ENCODE assay signal across 16 mouse cellular contexts in the genomic region with DNA sequence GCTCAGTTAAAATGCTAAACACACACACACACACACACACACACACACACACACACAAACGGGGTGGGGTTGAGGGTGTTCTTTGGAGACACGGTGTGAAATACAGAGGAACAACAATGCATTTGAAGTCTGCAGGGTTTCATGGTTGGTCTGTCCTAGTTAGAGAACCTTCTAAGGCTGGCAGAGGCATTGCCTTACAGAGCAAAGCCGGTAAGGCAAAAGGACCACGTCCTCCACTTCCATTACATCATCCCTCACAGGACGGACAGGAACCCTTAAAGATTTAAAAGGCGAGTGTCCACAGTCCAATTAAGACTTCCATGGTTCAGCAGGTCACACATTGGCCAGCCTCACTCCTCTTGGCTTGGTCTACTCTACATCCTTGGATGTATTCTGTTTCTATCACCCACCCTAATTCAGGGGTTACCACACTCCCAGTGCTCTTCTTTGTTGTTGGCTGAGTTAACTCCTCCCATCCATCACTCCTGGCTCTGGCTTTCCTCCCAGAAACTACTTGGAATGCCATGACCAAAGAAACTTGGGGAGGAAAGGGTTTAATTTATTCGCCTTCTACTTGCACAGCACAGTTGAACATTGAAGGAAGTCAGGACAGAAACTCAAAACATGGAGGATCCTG.
DNase-seq lines count a peak whose midpoint lies in the region; ATAC-seq and TF ChIP-seq lines count a peak whose summit lies in the region.
"Had no signal": no experiment of that assay in that cellular context is flagged by ENCODE, and none has a peak within 500 bp of the region (broad histone marks: within the 10 kb centered on the region; RNA-seq: fewer than 3 reads in every experiment).

No protein-coding gene starts in this region.

- H3K4me3 ChIP-seq in hindbrain, embryonic 13.5 days, result no peak overlapping the region
- H3K4me3 ChIP-seq in hindbrain, embryonic 11.5 days (ENCODE audit: low read depth, low read length), result no peak overlapping the region
- H3K4me3 ChIP-seq in midbrain, postnatal 0 days (ENCODE audit: low read depth, low read length), result no peak overlapping the region
- no peak overlapping the region for H3K4me3 ChIP-seq in midbrain, embryonic 10.5 days
- no peak overlapping the region for H3K4me3 ChIP-seq in forebrain, postnatal 0 days (ENCODE audit: low read depth, low read length)
- no peak overlapping the region for H3K4me3 ChIP-seq in neural tube, embryonic 15.5 days (replicated peaks)
- H3K4me3 ChIP-seq: lung, embryonic 15.5 days; megakaryocyte, embryonic 14.5 days had no signal

- peaks cover 22% of the 10 kb centered on the region for H3K4me1 ChIP-seq in hindbrain, embryonic 13.5 days (replicated peaks)
- H3K4me1 ChIP-seq in hindbrain, embryonic 11.5 days (replicated peaks; ENCODE audit: control insufficient read depth, insufficient read depth, low read length), result no peaks in the 10 kb centered on the region
- no peaks in the 10 kb centered on the region for H3K4me1 ChIP-seq in midbrain, postnatal 0 days (ENCODE audit: insufficient read depth, low read length)
- peaks cover 14% of the 10 kb centered on the region for H3K4me1 ChIP-seq in midbrain, embryonic 10.5 days
- no peaks in the 10 kb centered on the region for H3K4me1 ChIP-seq in forebrain, postnatal 0 days (ENCODE audit: insufficient read depth)
- 0 out of 2 replicates have a peak, but pooled peaks cover 9% of the 10 kb centered on the region for H3K4me1 ChIP-seq in neural tube, embryonic 15.5 days
- H3K4me1 ChIP-seq: lung, embryonic 15.5 days; megakaryocyte, embryonic 14.5 days had no signal

- ATAC-seq in hindbrain, embryonic 13.5 days (ENCODE audit: low FRiP score), result peak; percentile 64; the same call in 1 of the 2 replicates
- ATAC-seq in hindbrain, embryonic 11.5 days (ENCODE audit: low FRiP score), result no peak
- ATAC-seq in midbrain, postnatal 0 days (ENCODE audit: low FRiP score), result no peak
- ATAC-seq in forebrain, postnatal 0 days, result peak; percentile 74
- peak; percentile 68 for ATAC-seq in neural tube, embryonic 15.5 days (ENCODE audit: low FRiP score)

- 69% methylated on average over 7 of the region's 7 CpGs for WGBS in hindbrain, embryonic 13.5 days
- 85% methylated on average over 7 of the region's 7 CpGs for WGBS in hindbrain, embryonic 11.5 days
- WGBS in midbrain, postnatal 0 days, result 71% methylated on average over 7 of the region's 7 CpGs
- WGBS in midbrain, embryonic 10.5 days, result 83% methylated on average over 7 of the region's 7 CpGs
- WGBS in forebrain, postnatal 0 days, result 37% methylated on average over 7 of the region's 7 CpGs
- 64% methylated on average over 7 of the region's 7 CpGs for WGBS in neural tube, embryonic 15.5 days

- H3K9me3 ChIP-seq in hindbrain, embryonic 13.5 days, result no peaks in the 10 kb centered on the region
- no peaks in the 10 kb centered on the region for H3K9me3 ChIP-seq in hindbrain, embryonic 11.5 days (ENCODE audit: control insufficient read depth, low read length)
- H3K9me3 ChIP-seq in midbrain, postnatal 0 days (ENCODE audit: low read length), result no peaks in the 10 kb centered on the region
- H3K9me3 ChIP-seq in midbrain, embryonic 10.5 days (replicated peaks), result no peaks in the 10 kb centered on the region
- no peaks in the 10 kb centered on the region for H3K9me3 ChIP-seq in forebrain, postnatal 0 days (ENCODE audit: low read length)
- no peaks in the 10 kb centered on the region for H3K9me3 ChIP-seq in neural tube, embryonic 15.5 days (replicated peaks)
- H3K9me3 ChIP-seq: lung, embryonic 15.5 days had no signal

- no peak overlapping the region for H3K27ac ChIP-seq in hindbrain, embryonic 13.5 days
- H3K27ac ChIP-seq in hindbrain, embryonic 11.5 days (ENCODE audit: low read depth, low read length), result no peak overlapping the region
- no peak overlapping the region for H3K27ac ChIP-seq in midbrain, postnatal 0 days (ENCODE audit: low read depth, low read length)
- H3K27ac ChIP-seq in midbrain, embryonic 10.5 days (replicated peaks), result no peak overlapping the region
- H3K27ac ChIP-seq in forebrain, postnatal 0 days (ENCODE audit: low read depth, low read length), result no peak overlapping the region
- H3K27ac ChIP-seq in neural tube, embryonic 15.5 days (replicated peaks), result no peak overlapping the region
- H3K27ac ChIP-seq: lung, embryonic 15.5 days had no signal

- H3K9ac ChIP-seq in hindbrain, embryonic 13.5 days, result no peak overlapping the region
- no peak overlapping the region for H3K9ac ChIP-seq in hindbrain, embryonic 11.5 days (ENCODE audit: low read depth, low read length)
- H3K9ac ChIP-seq in midbrain, postnatal 0 days (replicated peaks; ENCODE audit: low read length, poor library complexity, severe bottlenecking), result no peak overlapping the region
- H3K9ac ChIP-seq in forebrain, postnatal 0 days, result no peak overlapping the region
- no peak overlapping the region for H3K9ac ChIP-seq in neural tube, embryonic 15.5 days (replicated peaks)
- H3K9ac ChIP-seq: lung, embryonic 15.5 days had no signal

- no peak for TF ChIP-seq CTCF in midbrain, postnatal 0 days (IDR thresholded peaks at IDR 0.05)
- TF ChIP-seq CTCF in forebrain, postnatal 0 days (IDR thresholded peaks at IDR 0.05; ENCODE audit: low read depth), result no peak

- no peak for DNase-seq in hindbrain, embryonic 11.5 days (ENCODE audit: low spot score)
- DNase-seq in midbrain, postnatal 0 days (ENCODE audit: low spot score), result peak; percentile 27
- no peak for DNase-seq in midbrain, embryonic 10.5 days (ENCODE audit: low spot score)
- DNase-seq in forebrain, postnatal 0 days, result peak; percentile 47
- DNase-seq in right cerebral cortex, postnatal 14 days, result no peak
- no peak for DNase-seq in natural killer cell, adult 2 months (ENCODE audit: low spot score in 2 of 2)
- DNase-seq: B cell, adult 2 months; cerebellum, adult 18-20 months; heart, postnatal 14 days; kidney, adult 18-20 months; liver; right cerebral cortex, adult 18-20 months had no signal

- no peaks in the 10 kb centered on the region for H3K36me3 ChIP-seq in hindbrain, embryonic 13.5 days
- no peaks in the 10 kb centered on the region for H3K36me3 ChIP-seq in hindbrain, embryonic 11.5 days (ENCODE audit: control insufficient read depth, insufficient read depth, low read length)
- H3K36me3 ChIP-seq in midbrain, postnatal 0 days (ENCODE audit: insufficient read depth, low read length), result no peaks in the 10 kb centered on the region
- no peaks in the 10 kb centered on the region for H3K36me3 ChIP-seq in midbrain, embryonic 10.5 days
- no peaks in the 10 kb centered on the region for H3K36me3 ChIP-seq in forebrain, postnatal 0 days (ENCODE audit: insufficient read depth)
- H3K36me3 ChIP-seq in neural tube, embryonic 15.5 days, result no peaks in the 10 kb centered on the region
- H3K36me3 ChIP-seq: lung, embryonic 15.5 days had no signal

- no peak overlapping the region for H3K4me2 ChIP-seq in hindbrain, embryonic 13.5 days
- H3K4me2 ChIP-seq in hindbrain, embryonic 11.5 days (replicated peaks; ENCODE audit: low read depth, low read length), result no peak overlapping the region
- H3K4me2 ChIP-seq in midbrain, postnatal 0 days (ENCODE audit: low read depth, low read length, poor library complexity, severe bottlenecking), result no peak overlapping the region
- no peak overlapping the region for H3K4me2 ChIP-seq in forebrain, postnatal 0 days (ENCODE audit: low read depth)
- H3K4me2 ChIP-seq in neural tube, embryonic 15.5 days, result no peak overlapping the region
- H3K4me2 ChIP-seq: lung, embryonic 15.5 days had no signal

- H3K27me3 ChIP-seq in hindbrain, embryonic 13.5 days, result no peaks in the 10 kb centered on the region
- no peaks in the 10 kb centered on the region for H3K27me3 ChIP-seq in hindbrain, embryonic 11.5 days (ENCODE audit: control insufficient read depth, insufficient read depth, low read length)
- H3K27me3 ChIP-seq in midbrain, postnatal 0 days (ENCODE audit: insufficient read depth, low read length), result no peaks in the 10 kb centered on the region
- H3K27me3 ChIP-seq in midbrain, embryonic 10.5 days (ENCODE audit: low read depth, poor library complexity, severe bottlenecking), result no peaks in the 10 kb centered on the region
- no peaks in the 10 kb centered on the region for H3K27me3 ChIP-seq in forebrain, postnatal 0 days (ENCODE audit: insufficient read depth, low read length)
- no peaks in the 10 kb centered on the region for H3K27me3 ChIP-seq in neural tube, embryonic 15.5 days (replicated peaks)
- H3K27me3 ChIP-seq: lung, embryonic 15.5 days; megakaryocyte, embryonic 14.5 days had no signal

Comparison
In these comparisons a context has a peak if more than half of its experiments do, and no peak if none do; other contexts are left out.
1. ATAC-seq: peak in hindbrain, embryonic 13.5 days (single experiment), forebrain, postnatal 0 days (single experiment) and neural tube, embryonic 15.5 days (single experiment); none in hindbrain, embryonic 11.5 days (single experiment) and midbrain, postnatal 0 days (single experiment).
2. DNase-seq: peak in midbrain, postnatal 0 days (single experiment) and forebrain, postnatal 0 days (single experiment); none in hindbrain, embryonic 11.5 days (single experiment), midbrain, embryonic 10.5 days (single experiment), right cerebral cortex, postnatal 14 days (single experiment) and natural killer cell, adult 2 months (0 of 2).